Mouse (Mus musculus): Measurements from ENCODE around the gene Ptgds.

The Ptgds gene

GRCm38 (mm10) chr2:25423626-25424025 is 46.2 kb downstream of the Ptgds start:
- in situ Hi-C loops (cut with MboI; ENCODE audit: unreplicated experiment in 2 of 2), result loop anchor here (5.0 kb wide), 2 partner anchors 59 to 129 kb away; no protein-coding TSS in a partner anchor

DNA sequence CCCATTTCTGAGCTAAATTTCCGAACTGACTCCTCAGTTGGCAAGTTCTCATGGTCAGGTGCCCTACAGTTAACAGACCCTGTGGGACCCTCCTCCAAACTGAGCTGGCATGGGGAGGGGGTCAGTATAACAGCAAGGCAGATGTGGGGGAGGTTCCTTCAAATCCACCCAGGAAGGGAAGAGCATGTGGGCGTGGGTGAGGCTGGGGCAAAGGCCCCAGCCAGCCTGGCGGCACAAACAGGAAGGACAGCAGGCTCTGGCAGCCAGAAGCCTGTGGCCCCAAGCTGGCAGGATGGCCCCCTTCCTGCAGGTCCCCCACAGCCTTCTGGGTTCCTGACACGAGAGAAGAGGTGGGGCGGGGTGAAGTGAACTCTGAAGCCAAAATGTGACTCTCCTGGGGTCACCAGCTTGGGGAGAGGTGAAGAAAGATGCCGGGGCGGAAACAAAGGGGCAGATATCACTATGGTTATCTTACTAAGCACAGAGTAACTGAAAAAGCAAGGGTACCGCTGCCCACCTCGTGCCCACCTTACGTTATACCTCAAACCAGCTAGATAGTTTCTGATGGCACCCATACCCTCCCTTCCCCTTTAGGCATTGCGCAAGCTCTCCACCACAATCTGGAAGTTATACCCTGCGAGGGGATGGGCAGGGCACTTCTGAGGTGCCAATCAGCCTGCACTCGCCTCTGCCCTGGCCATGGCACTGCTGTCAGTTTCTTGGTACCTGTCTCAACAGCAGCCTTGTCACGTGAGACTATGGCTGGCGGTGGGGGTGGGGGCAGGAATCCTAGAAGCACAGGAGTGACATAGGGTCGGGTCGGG is 47.0 kb downstream of the Ptgds start, which contains the start of gene Fut7:
Fut7 (plus strand) TSS at position 681 of the 824 bp plus-strand sequence.
- in situ Hi-C loops (cut with MboI; ENCODE audit: unreplicated experiment in 2 of 2), result loop anchor here (5.0 kb wide), 2 partner anchors 60 to 130 kb away; no protein-coding TSS in a partner anchor

DNA sequence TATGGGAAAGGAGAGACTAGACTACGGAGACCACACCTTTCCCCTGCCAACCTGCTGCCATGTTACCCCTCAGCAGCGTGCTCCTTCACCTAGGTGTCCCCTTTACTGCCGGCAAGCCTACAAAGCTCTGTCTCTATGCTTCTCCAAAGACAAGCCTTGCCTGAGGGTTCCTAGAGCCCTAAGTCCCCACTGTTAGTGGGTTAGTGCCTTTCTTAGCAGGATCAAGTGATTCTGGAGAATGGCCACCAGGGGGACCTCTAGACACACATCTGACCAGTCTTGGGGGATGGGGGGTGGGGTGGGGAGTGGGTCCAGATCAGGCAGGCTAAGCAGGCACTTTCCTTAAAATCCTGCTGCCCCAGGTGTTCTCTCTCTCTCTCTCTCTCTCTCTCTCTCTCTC is 48.0 kb downstream of the Ptgds start:
- in situ Hi-C loops (cut with MboI; ENCODE audit: unreplicated experiment in 2 of 2), result loop anchor here (5.0 kb wide), 2 partner anchors 60 to 130 kb away; no protein-coding TSS in a partner anchor

- in situ Hi-C loops (cut with MboI; ENCODE audit: unreplicated experiment in 2 of 2), result no loop called here
Observed at GRCm38 (mm10) chr2:25417426-25417825, 52.4 kb downstream of the Ptgds start.

Data from v-Abl transformed pro-B cells (cell line).